Mouse (Mus musculus) A20 (cell line): Measurements from ENCODE around the gene Lima1.
"Not testable (repeated sequence)": the region's sequence is repeated elsewhere in the genome, so short reads cannot be mapped to it uniquely, and the experiment has no call there.

Experiments
- DNase-seq: peaks from one replicate; pipeline ENCODE4 v3.0.0-alpha.2; 2011; ENCODE audit warnings: low read depth, low spot score

The Lima1 gene

GRCm38 (mm10) chr15:99837561-99837960 is 37.7 kb downstream of the Lima1 start:
- DNase-seq = no peak

DNA sequence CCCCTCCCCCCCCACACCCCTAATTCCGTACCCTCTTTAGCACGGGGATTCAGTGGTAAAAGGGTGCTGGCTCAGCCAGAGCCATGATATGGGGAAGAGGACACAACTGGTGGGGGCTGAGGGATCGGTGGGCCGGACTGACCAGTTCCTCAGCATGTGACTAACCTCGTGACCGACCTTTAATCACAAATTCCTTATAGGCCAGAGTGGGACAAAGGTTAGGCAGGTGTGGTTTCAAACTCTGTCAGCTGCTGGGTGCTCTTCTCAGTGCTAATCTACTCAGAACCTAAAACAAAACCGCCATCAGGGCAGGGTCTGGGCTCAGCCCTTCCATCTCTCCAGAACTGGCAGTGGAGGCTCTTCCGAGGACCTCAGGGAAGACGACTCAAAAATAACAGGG is 40.1 kb downstream of the Lima1 start:
- no peak for DNase-seq

- no peak for DNase-seq
Measured at GRCm38 (mm10) chr15:99834681-99835080, 40.6 kb downstream of the Lima1 start.

DNA sequence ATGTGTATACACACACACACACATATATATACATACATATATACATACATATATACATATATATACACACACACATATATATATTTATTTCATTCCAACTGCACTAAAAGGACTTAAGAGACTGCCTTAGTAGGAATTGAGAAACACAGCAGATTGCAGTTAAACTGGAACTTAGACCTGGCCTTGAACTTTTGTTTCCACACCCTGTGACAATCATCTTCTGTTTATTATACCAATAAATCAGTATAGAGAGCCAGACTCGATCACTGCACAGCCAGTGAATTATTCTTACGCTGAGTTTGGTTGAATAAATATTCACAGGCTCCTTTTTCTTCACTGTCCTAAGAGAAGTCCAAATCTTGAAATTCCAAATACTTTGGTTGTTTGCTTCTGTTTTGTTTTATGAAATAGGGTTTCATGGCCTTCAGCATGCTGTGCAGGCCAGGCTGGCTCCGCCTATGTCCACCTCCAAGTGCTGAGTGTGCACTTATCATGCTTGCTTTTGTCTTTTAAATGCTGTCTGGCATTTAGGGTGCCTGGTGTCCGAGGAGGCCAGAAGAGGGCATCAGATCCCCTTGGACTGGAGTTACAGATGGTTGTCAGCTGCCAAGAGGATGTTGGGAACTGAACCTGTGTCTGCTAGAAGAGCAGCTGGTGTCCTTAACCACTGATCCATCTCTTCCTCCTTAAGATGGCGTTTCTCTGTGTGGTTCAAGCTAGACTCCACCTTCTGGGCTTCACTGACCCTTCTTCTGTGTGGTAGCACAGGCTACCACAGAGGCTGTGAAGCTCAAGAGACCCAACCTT is 41.4 kb downstream of the Lima1 start:
- DNase-seq = no peak

DNA sequence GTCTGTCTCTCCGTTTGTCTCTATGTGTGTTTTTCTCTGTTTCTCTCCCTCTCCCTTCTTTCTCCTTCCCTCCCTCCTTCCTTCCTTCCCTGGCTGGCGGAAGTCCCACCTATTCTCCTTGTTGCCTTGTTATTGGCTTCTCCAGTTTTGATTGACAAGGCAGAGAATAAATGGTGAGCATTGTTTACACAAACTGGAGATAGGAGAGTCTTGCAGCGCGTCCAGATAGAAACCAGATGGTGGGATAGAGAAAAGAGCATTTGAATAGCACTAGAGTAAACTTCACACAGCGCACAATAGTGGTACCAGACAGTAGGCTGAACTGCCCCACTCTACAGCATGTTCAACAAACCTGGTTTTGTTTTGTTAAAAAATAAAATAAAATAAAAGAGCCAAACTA is 43.7 kb downstream of the Lima1 start:
- no peak for DNase-seq

GRCm38 (mm10) chr15:99828061-99828460 is 47.2 kb downstream of the Lima1 start:
- DNase-seq = no peak

GRCm38 (mm10) chr15:99826210-99826888 is 48.9 kb downstream of the Lima1 start:
- DNase-seq = no peak

- DNase-seq = peak; percentile 52
Measured at GRCm38 (mm10) chr15:99825211-99825610, 50.0 kb downstream of the Lima1 start.

GRCm38 (mm10) chr15:99823322-99823898 is 51.8 kb downstream of the Lima1 start:
- peak; percentile 74 for DNase-seq

DNA sequence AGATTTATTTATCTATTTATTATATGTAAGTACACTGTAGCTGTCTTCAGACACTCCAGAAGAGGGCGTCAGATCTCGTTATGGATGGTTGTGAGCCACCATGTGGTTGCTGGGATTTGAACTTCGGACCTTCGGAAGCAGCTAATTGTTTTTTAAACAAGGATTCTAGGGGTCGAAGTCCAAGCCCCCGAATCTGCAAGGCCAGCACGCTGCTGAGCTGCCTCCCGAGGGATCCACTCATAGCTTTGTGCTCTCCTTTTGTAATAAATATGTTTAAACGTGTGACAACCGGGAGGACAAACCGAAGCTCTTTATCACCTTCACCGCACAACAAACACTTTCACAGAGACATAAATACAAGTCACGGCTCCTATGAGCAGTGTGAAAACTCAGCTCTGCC is 52.8 kb downstream of the Lima1 start:
- not testable (repeated sequence) for DNase-seq

- DNase-seq = peak; percentile 69
Measured at GRCm38 (mm10) chr15:99819621-99820279, 55.5 kb downstream of the Lima1 start.

DNA sequence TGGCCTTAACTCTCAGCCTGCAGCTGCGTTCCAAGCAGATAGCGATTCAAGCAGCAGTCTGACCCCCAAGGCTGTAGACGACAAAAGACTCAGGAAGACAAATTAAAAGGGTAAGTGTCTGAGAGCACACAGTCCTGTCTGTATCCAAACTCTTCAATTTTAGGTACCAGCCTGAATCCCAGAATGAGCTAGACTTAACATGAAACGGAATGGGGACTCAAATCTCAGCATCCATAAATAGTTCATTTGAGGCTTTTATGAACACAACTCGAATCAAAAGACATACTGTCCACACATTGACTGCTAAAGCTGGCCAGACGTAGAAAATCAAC is 56.2 kb downstream of the Lima1 start:
- DNase-seq = no peak

GRCm38 (mm10) chr15:99818321-99819108 is 56.7 kb downstream of the Lima1 start:
- DNase-seq = peak; percentile 55

- DNase-seq = no peak
Measured at GRCm38 (mm10) chr15:99817343-99818235, 57.7 kb downstream of the Lima1 start.

DNA sequence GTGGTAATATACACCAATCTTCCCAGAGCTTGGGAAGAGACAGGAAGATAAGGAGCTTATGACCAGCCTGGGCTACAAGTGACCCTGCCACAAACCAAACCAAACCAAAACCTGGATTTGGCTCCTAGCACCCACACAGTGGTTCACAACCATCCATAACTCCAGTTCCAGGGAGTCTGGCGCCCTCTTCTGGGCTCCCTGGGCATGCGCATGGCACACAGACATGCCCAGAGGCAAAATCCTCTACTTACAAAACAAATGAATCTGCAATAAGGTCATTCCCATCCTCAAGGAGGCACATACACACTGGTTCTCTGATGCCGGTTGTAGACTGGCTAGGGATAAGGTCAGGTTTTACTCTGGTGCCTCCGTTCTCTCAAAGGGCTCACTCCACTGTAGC is 59.3 kb downstream of the Lima1 start:
- DNase-seq = no peak

- DNase-seq = peak; percentile 32
Measured at GRCm38 (mm10) chr15:99814554-99815260, 60.5 kb downstream of the Lima1 start.

GRCm38 (mm10) chr15:99813639-99814038 is 61.6 kb downstream of the Lima1 start:
- DNase-seq = no peak

GRCm38 (mm10) chr15:99812097-99812496 is 63.2 kb downstream of the Lima1 start:
- DNase-seq = peak; percentile 72

DNA sequence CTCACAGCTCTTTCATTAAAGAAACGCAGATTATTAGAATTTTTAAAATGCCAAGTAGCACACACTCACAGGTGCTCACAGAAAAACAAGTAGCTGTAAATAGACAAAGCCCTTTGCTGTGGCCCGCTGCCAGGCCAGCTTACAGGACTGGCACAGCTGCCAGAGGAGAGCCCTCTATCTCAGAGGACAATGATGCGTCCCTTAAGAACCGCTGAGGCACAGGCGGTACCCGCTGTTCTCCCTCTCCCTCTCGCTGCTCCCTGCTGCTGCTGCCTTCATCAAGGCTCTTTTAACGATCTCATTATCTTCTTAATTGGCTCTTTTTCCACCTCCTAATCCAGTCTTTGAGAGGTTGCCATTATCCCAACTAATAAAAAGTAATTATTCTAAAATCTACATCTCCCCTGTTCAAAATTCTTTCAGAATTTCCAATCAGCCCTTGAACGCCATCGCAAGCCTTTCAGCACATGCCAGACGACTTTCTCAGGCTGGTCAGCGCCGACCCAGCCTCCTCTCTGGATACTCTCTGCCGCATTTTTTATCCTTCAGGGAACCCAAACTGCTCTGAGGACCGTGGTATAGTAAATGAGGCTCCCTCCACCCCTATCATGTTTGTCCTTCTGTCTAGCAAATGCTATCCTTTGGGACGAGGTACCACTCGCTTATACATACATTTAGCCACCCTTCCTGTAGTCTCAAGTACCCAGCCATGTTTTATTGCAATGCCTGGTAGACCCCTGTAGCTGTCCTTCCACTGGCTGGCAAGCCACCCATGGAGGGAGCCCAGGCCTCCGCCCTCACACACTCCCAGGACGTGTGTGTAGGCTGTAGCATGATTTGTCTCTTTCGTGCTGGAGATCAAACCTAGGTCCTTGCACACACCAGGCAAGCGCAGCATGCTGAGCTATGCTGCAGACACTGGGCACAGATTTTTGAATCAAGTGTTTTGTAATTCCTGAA is 67.2 kb downstream of the Lima1 start:
- DNase-seq = no peak
